Mouse (Mus musculus) stomach, postnatal 0 days (tissue): Measurements from ENCODE around the gene Lsp1.

Experiments
- CTCF ChIP-seq: IDR thresholded peaks from 2 replicates; pipeline ENCODE4 v1.5.1; 2016; ENCODE audit warnings: antibody characterized with exemption, low read depth, mild to moderate bottlenecking, moderate library complexity
- EP300 ChIP-seq: optimal IDR thresholded peaks from 2 replicates; pipeline ENCODE3; 2016; ENCODE audit warnings: antibody characterized with exemption

- TF ChIP-seq CTCF (no peak), EP300 (no peak)
Observed at GRCm38 (mm10) chr7:142462190-142462589, 1.6 kb downstream of the Lsp1 start.
